16 mouse cellular contexts compared by ENCODE assay signal in genomic region chr1:152041005-152041404, GRCm38 (mm10).
"Had no signal": no experiment of that assay in that cellular context is flagged by ENCODE, and none has a peak within 500 bp of the region (broad histone marks: within the 10 kb centered on the region; RNA-seq: fewer than 3 reads in every experiment).

No protein-coding gene starts in this region.

- H3K9ac ChIP-seq: neural tube, embryonic 13.5 days; neural tube, embryonic 15.5 days; stomach, embryonic 15.5 days had no signal

- H3K27me3 ChIP-seq: neural tube, embryonic 13.5 days; neural tube, embryonic 15.5 days; stomach, embryonic 15.5 days had no signal

- H3K27ac ChIP-seq: neural tube, embryonic 13.5 days; neural tube, embryonic 15.5 days; stomach, embryonic 15.5 days; stomach, postnatal 0 days had no signal

- H3K36me3 ChIP-seq: neural tube, embryonic 13.5 days; neural tube, embryonic 15.5 days; stomach, embryonic 15.5 days had no signal

- H3K9me3 ChIP-seq: neural tube, embryonic 13.5 days; neural tube, embryonic 15.5 days; stomach, embryonic 15.5 days had no signal

- DNase-seq: retina, postnatal 1 day; right cerebral cortex, adult 18-20 months; right cerebral cortex, postnatal 14 days; right cerebral cortex, postnatal 25 days; right cerebral cortex, postnatal 4 days; spleen, adult 18-20 months; thymus, adult 18-20 months; thymus, adult 2 months; thymus, postnatal 14 days; thymus, postnatal 25 days; thymus, postnatal 36 days; thymus, postnatal 4 days had no signal

- H3K4me2 ChIP-seq: neural tube, embryonic 13.5 days; neural tube, embryonic 15.5 days; stomach, embryonic 15.5 days had no signal

- H3K4me3 ChIP-seq: neural tube, embryonic 13.5 days; neural tube, embryonic 15.5 days; stomach, embryonic 15.5 days had no signal
